Mouse (Mus musculus) kidney, embryonic 14.5 days (tissue): ENCODE results near the gene Selenom. TPM values are rescaled to one million over a fixed set of nuclear protein-coding genes. Genes with fewer than 3 reads are reported as not detected.

Experiments used
- ATAC-seq: fragments of 200-750 bp; cut with Nextera tagmentation; 2 replicates; pipeline ENCODE4 v1.8.0; 2017; ENCODE audit warnings: moderate number of reproducible peaks, mild to moderate bottlenecking, moderate TSS enrichment, moderate library complexity; ENCODE audit not compliant: low FRiP score, low TSS enrichment
- H3K27ac ChIP-seq: fragments of 300-500 bp; sonication (generic); 2 replicates; pipeline ENCODE4 v1.5.1; 2014; ENCODE audit warnings: low read depth, mild to moderate bottlenecking, low read length, moderate library complexity, mixed read lengths
- H3K27me3 ChIP-seq: fragments of 300-500 bp; sonication (generic); 2 replicates; pipeline ENCODE4 v1.6.1; 2014; ENCODE audit warnings: mild to moderate bottlenecking, low read length; ENCODE audit not compliant: control insufficient read depth, insufficient read depth
- H3K36me3 ChIP-seq: fragments of 300-500 bp; sonication (generic); 2 replicates; pipeline ENCODE4 v1.6.1; 2014; ENCODE audit warnings: low read length, mixed read lengths; ENCODE audit not compliant: control insufficient read depth, insufficient read depth
- H3K4me1 ChIP-seq: fragments of 300-500 bp; sonication (generic); 2 replicates; pipeline ENCODE4 v1.6.1; 2014; ENCODE audit warnings: low read length, mixed read lengths; ENCODE audit not compliant: control insufficient read depth, insufficient read depth
- H3K4me2 ChIP-seq: fragments of 300-500 bp; sonication (generic); replicated peaks from 2 replicates; pipeline ENCODE4 v1.6.1; 2014; ENCODE audit warnings: low read depth, mild to moderate bottlenecking, low read length
- H3K4me3 ChIP-seq: fragments of 300-500 bp; sonication (generic); 2 replicates; pipeline ENCODE4 v1.5.1; 2014; ENCODE audit warnings: mild to moderate bottlenecking, low read length
- H3K9ac ChIP-seq: fragments of 300-500 bp; sonication (generic); 2 replicates; pipeline ENCODE4 v1.6.1; 2014; ENCODE audit warnings: low read depth, mild to moderate bottlenecking, low read length, moderate library complexity
- H3K9me3 ChIP-seq: fragments of 300-500 bp; sonication (generic); 2 replicates; pipeline ENCODE4 v1.6.1; 2016; ENCODE audit warnings: low read length; ENCODE audit not compliant: control insufficient read depth
- WGBS: fragments of 180-500 bp; shearing (Covaris S2); extraction: QIAGEN DNeasy Blood & Tissue Kit; methylation state at CpG from one replicate; pipeline ENCODE4 v1.1.7; 2014; 5-methylcytosine and 5-hydroxymethylcytosine counted together
- polyA plus RNA-seq: library from polyadenylated mRNA; unstranded; fragments of >200 nt; fragmentation: Nextera tagmentation; extraction: Ambion mirVana; gene quantifications from 2 replicates; pipeline ENCODE4 v1.2.1, GENCODE M21; 2014

The Selenom gene
- polyA plus RNA-seq, 1 experiment from 2014 or later: 82.1 TPM

- WGBS: 69% methylated on average over 4 of the region's 4 CpGs
- Histone ChIP-seq H3K27ac (no peak overlapping the region), H3K9me3 (no peaks in the 10 kb centered on the region), H3K4me3 (no peak overlapping the region), H3K4me1 (peaks cover 17% of the 10 kb centered on the region; the same call in 1 of the 2 replicates), H3K4me2 (no peak overlapping the region), H3K36me3 (no peaks in the 10 kb centered on the region), H3K27me3 (no peaks in the 10 kb centered on the region), H3K9ac (no peak overlapping the region; the same call in 1 of the 2 replicates)
- ATAC-seq: no peak
These were observed 51.5 kb downstream of the Selenom start for GRCm38 (mm10) chr11:3566018-3566417.

Other genes starting within 250 kb of the Selenom start
- gene Drg1, start 248.3 kb upstream of the Selenom start, polyA plus RNA-seq: 225 and 249 TPM in 2 replicates
- gene Patz1, start 225.8 kb upstream of the Selenom start, polyA plus RNA-seq: 55.9 and 76.6 TPM in 2 replicates
- 7.0 and 7.8 TPM in 2 replicates for gene Pik3ip1, start 184.3 kb upstream of the Selenom start, polyA plus RNA-seq
- 32.6 and 41.7 TPM in 2 replicates for gene Limk2, start 105.5 kb upstream of the Selenom start, polyA plus RNA-seq
- 23.6 and 45.2 TPM in 2 replicates for gene Rnf185, start 62.3 kb upstream of the Selenom start, polyA plus RNA-seq
- 0.39 and 0.77 TPM in 2 replicates for gene Pla2g3, start 26.4 kb upstream of the Selenom start, polyA plus RNA-seq
- 0.40 and 0.61 TPM in 2 replicates for gene Inpp5j, start 9.9 kb upstream of the Selenom start, polyA plus RNA-seq
- gene Smtn, start 25.9 kb downstream of the Selenom start, polyA plus RNA-seq: 51.8 and 70.7 TPM in 2 replicates
- 18.2 and 23.7 TPM in 2 replicates for gene Morc2a, start 134.5 kb downstream of the Selenom start, polyA plus RNA-seq